Mouse (Mus musculus): ENCODE results near the gene Kat14.

DNA sequence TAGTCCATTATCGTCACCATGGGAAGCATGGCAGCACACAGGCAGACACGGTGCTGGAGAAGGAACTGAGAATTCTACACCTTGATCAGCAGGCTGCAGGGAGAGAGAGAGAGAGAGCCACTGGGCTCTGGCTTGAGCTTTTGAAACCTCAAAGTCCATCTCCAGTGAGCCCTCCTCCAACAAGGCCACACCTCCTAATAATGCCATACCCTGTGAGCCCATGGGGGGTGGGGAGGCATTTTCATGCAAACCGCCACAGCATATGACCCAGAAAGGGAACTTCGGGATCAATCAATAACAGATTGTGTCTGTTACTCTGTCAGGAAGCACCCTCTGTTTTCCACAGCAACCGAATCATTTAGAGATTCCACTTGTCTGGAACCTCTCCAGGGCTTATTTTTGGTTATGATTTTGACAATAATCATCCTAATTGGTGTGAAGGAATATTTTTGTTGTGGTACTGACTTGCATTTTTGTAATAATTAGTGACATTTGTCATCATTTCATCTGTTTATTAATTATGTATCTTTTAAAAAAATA lies 62.6 kb downstream of the Kat14 start:
- TF ChIP-seq POLR2A (IDR thresholded peaks at IDR 0.05; ENCODE audit: borderline replicate concordance, extremely low read depth, low read depth, low read length) (no peak), CTCF (IDR thresholded peaks at IDR 0.05; ENCODE audit: insufficient read depth, low read length) (no peak)
